Mouse (Mus musculus): Measurements from ENCODE around the gene Exosc2. TPM values are rescaled to one million over a fixed set of nuclear protein-coding genes. Genes with fewer than 3 reads are reported as not detected.
"Not testable (repeated sequence)": the region's sequence is repeated elsewhere in the genome, so short reads cannot be mapped to it uniquely, and the experiment has no call there.

The Exosc2 gene
- polyA plus RNA-seq, 1 experiment: 24.2 TPM

GRCm38 (mm10) chr2:31667332-31667731 lies 3.2 kb upstream of the Exosc2 start:
- TF ChIP-seq POLR2A (IDR thresholded peaks at IDR 0.05; ENCODE audit: control insufficient read depth, extremely low read depth, insufficient read depth, low read length, poor library complexity) (no peak), CTCF (IDR thresholded peaks at IDR 0.05; ENCODE audit: borderline replicate concordance, control insufficient read depth, extremely low read depth, insufficient read depth, low read length, poor library complexity) (no peak)
- Histone ChIP-seq H3K4me3 (ENCODE audit: control insufficient read depth, insufficient read depth, low read length) (no peak overlapping the region), H3K27ac (ENCODE audit: control insufficient read depth, insufficient read depth, low read length) (no peak overlapping the region), H3K36me3 (ENCODE audit: control insufficient read depth, insufficient read depth, low read length) (no peaks in the 10 kb centered on the region), H3K27me3 (ENCODE audit: control insufficient read depth, insufficient read depth, low read length) (no peaks in the 10 kb centered on the region), H3K4me1 (replicated peaks; ENCODE audit: control insufficient read depth, insufficient read depth, low read length) (peaks cover 4% of the 10 kb centered on the region)
- 49% methylated on average over 4 of the region's 4 CpGs for WGBS
- no peak for DNase-seq

GRCm38 (mm10) chr2:31678641-31679040 lies 8.1 kb downstream of the Exosc2 start:
- H3K36me3 ChIP-seq (ENCODE audit: control insufficient read depth, insufficient read depth, low read length): peaks cover 44% of the 10 kb centered on the region
- 37% methylated on average over 6 of the region's 6 CpGs for whole genome bisulfite sequencing
- H3K27ac ChIP-seq (ENCODE audit: control insufficient read depth, insufficient read depth, low read length): no peak overlapping the region
- TF ChIP-seq CTCF (IDR thresholded peaks at IDR 0.05; ENCODE audit: borderline replicate concordance, control insufficient read depth, extremely low read depth, insufficient read depth, low read length, poor library complexity) (no peak), POLR2A (IDR thresholded peaks at IDR 0.05; ENCODE audit: control insufficient read depth, extremely low read depth, insufficient read depth, low read length, poor library complexity) (no peak)
- no peak overlapping the region for H3K4me3 ChIP-seq (ENCODE audit: control insufficient read depth, insufficient read depth, low read length)
- peaks cover 5% of the 10 kb centered on the region; the same call in 1 of the 2 replicates for H3K4me1 ChIP-seq (replicated peaks; ENCODE audit: control insufficient read depth, insufficient read depth, low read length)
- H3K27me3 ChIP-seq (ENCODE audit: control insufficient read depth, insufficient read depth, low read length): no peaks in the 10 kb centered on the region
- peak; percentile 45 for DNase-seq

- not testable (repeated sequence) for H3K27me3 ChIP-seq (ENCODE audit: control insufficient read depth, insufficient read depth, low read length); H3K4me3 ChIP-seq (ENCODE audit: control insufficient read depth, insufficient read depth, low read length); H3K27ac ChIP-seq (ENCODE audit: control insufficient read depth, insufficient read depth, low read length); DNase-seq; H3K4me1 ChIP-seq (replicated peaks; ENCODE audit: control insufficient read depth, insufficient read depth, low read length)
- H3K36me3 ChIP-seq (ENCODE audit: control insufficient read depth, insufficient read depth, low read length): peaks cover 24% of the 10 kb centered on the region
- 91% methylated on average over 15 of the region's 15 CpGs for WGBS
Observed at GRCm38 (mm10) chr2:31681051-31681707, 10.7 kb downstream of the Exosc2 start.

- WGBS: 94% methylated on average over 6 of the region's 6 CpGs
- Histone ChIP-seq H3K4me1 (replicated peaks; ENCODE audit: control insufficient read depth, insufficient read depth, low read length) (peaks cover 5% of the 10 kb centered on the region; the same call in 1 of the 2 replicates), H3K4me3 (ENCODE audit: control insufficient read depth, insufficient read depth, low read length) (no peak overlapping the region), H3K27ac (ENCODE audit: control insufficient read depth, insufficient read depth, low read length) (no peak overlapping the region), H3K27me3 (ENCODE audit: control insufficient read depth, insufficient read depth, low read length) (no peaks in the 10 kb centered on the region), H3K36me3 (ENCODE audit: control insufficient read depth, insufficient read depth, low read length) (peaks cover 19% of the 10 kb centered on the region)
- no peak for DNase-seq
- no peak for TF ChIP-seq POLR2A (IDR thresholded peaks at IDR 0.05; ENCODE audit: control insufficient read depth, extremely low read depth, insufficient read depth, low read length, poor library complexity)
Observed at GRCm38 (mm10) chr2:31681731-31682235, 11.3 kb downstream of the Exosc2 start.

GRCm38 (mm10) chr2:31683666-31684065 lies 13.2 kb downstream of the Exosc2 start:
- WGBS: 37% methylated on average over 2 of the region's 2 CpGs
- DNase-seq: peak; percentile 56
- no peak for TF ChIP-seq CTCF (IDR thresholded peaks at IDR 0.05; ENCODE audit: borderline replicate concordance, control insufficient read depth, extremely low read depth, insufficient read depth, low read length, poor library complexity)
- TF ChIP-seq POLR2A (IDR thresholded peaks at IDR 0.05; ENCODE audit: control insufficient read depth, extremely low read depth, insufficient read depth, low read length, poor library complexity): no peak
- no peaks in the 10 kb centered on the region for H3K4me1 ChIP-seq (replicated peaks; ENCODE audit: control insufficient read depth, insufficient read depth, low read length)
- no peak overlapping the region for H3K27ac ChIP-seq (ENCODE audit: control insufficient read depth, insufficient read depth, low read length)
- no peaks in the 10 kb centered on the region for H3K27me3 ChIP-seq (ENCODE audit: control insufficient read depth, insufficient read depth, low read length)
- peaks cover 15% of the 10 kb centered on the region for H3K36me3 ChIP-seq (ENCODE audit: control insufficient read depth, insufficient read depth, low read length)
- no peak overlapping the region for H3K4me3 ChIP-seq (ENCODE audit: control insufficient read depth, insufficient read depth, low read length)

- Histone ChIP-seq H3K36me3 (ENCODE audit: control insufficient read depth, insufficient read depth, low read length) (no peaks in the 10 kb centered on the region), H3K4me3 (ENCODE audit: control insufficient read depth, insufficient read depth, low read length) (peak within 1 kb of the TSS; percentile 82), H3K27ac (ENCODE audit: control insufficient read depth, insufficient read depth, low read length) (peak within 1 kb of the TSS; percentile 79), H3K4me1 (replicated peaks; ENCODE audit: control insufficient read depth, insufficient read depth, low read length) (peaks cover 7% of the 10 kb centered on the region), H3K27me3 (ENCODE audit: control insufficient read depth, insufficient read depth, low read length) (no peaks in the 10 kb centered on the region)
- TF ChIP-seq POLR2A (IDR thresholded peaks at IDR 0.05; ENCODE audit: control insufficient read depth, extremely low read depth, insufficient read depth, low read length, poor library complexity) (peak; percentile 67), CTCF (IDR thresholded peaks at IDR 0.05; ENCODE audit: borderline replicate concordance, control insufficient read depth, extremely low read depth, insufficient read depth, low read length, poor library complexity) (peak; percentile 34; the same call in 1 of the 2 replicates)
- under 1% methylated on average over 64 of the region's 64 CpGs for WGBS
- peak; percentile 90 for DNase-seq
Observed at GRCm38 (mm10) chr2:31688074-31688925, 17.8 kb downstream of the Exosc2 start, which contains the start of gene Abl1. TSS of gene Abl1 (plus strand) at chr2:31688376.
